Mouse (Mus musculus): Measurements from ENCODE around the gene Igf2bp3. TPM values are rescaled to one million over a fixed set of nuclear protein-coding genes. Genes with fewer than 3 reads are reported as not detected.

Gene Igf2bp3
- total and polyA plus RNA-seq, 3 experiments: 18.4 to 35.6 (median 22.0) TPM

GRCm38 (mm10) chr6:49116241-49116640 is 98.5 kb downstream of the Igf2bp3 start:
- Histone ChIP-seq H3K4me1 (ENCODE audit: control insufficient read depth in 1 of 2, insufficient read depth in 2 of 2) (peaks cover 13 to 65% of the 10 kb centered on the region in 2 experiments), H3K4me2 (ENCODE audit: insufficient read depth, low read depth, poor library complexity, severe bottlenecking) (no peak overlapping the region), H3K79me2 (replicated peaks; ENCODE audit: control insufficient read depth, extremely low read depth, insufficient read depth, poor library complexity, severe bottlenecking) (no peaks in the 10 kb centered on the region), H3K9me3 (replicated peaks; ENCODE audit: low read length) (no peaks in the 10 kb centered on the region), H3K4me3 (replicated peaks in 1 of 3; ENCODE audit: low read depth in 2 of 3, low read length in 2 of 3, poor library complexity in 1 of 3) (no peak overlapping the region), H3K27ac (ENCODE audit: insufficient read depth, low read depth) (peak overlapping the region; percentile 4; the same call in 1 of the 2 replicates), H3K9ac (ENCODE audit: insufficient read depth, low read depth) (no peak overlapping the region), H3K27me3 (replicated peaks) (no peaks in the 10 kb centered on the region), H3K36me3 (replicated peaks in 1 of 2; ENCODE audit: control insufficient read depth in 1 of 2, insufficient read depth in 1 of 2, low read length in 1 of 2) (peaks cover 0 to 40% of the 10 kb centered on the region in 2 experiments)
- dilution Hi-C loops (cut with MboI; ENCODE audit: extremely low pct_ligation_motif_present, extremely low pct_unique_long_range_greater_than_20kb, low sequenced_read_pairs): no loop called here
- in situ Hi-C loops (cut with MboI; ENCODE audit: low pct_ligation_motif_present, low pct_unique_long_range_greater_than_20kb, low sequenced_read_pairs): no loop called here
- no peak for TF ChIP-seq ELF1 (IDR thresholded peaks at IDR 0.05; ENCODE audit: low read depth, low read length)
- no peak for TF ChIP-seq MXI1 (IDR thresholded peaks at IDR 0.05; ENCODE audit: low read depth, low read length)
- no peak for TF ChIP-seq USF1 (IDR thresholded peaks at IDR 0.05; ENCODE audit: low read depth, low read length)
- no peak for TF ChIP-seq POLR2AphosphoS2 (IDR thresholded peaks at IDR 0.05; ENCODE audit: low read depth, low read length)
- TF ChIP-seq UBTF (IDR thresholded peaks at IDR 0.05; ENCODE audit: low read depth, low read length): no peak
- no peak for TF ChIP-seq SMC3 (IDR thresholded peaks at IDR 0.05; ENCODE audit: low read depth, low read length)
- no peak for TF ChIP-seq ETS1 (conservative IDR thresholded peaks at IDR 0.05; ENCODE audit: low read depth, low read length)
- no peak for TF ChIP-seq ZKSCAN1 (IDR thresholded peaks at IDR 0.05; ENCODE audit: borderline replicate concordance, low read depth, low read length)
- TF ChIP-seq CHD1 (IDR thresholded peaks at IDR 0.05; ENCODE audit: low read depth, low read length): no peak
- no peak for TF ChIP-seq MAX (IDR thresholded peaks at IDR 0.05; ENCODE audit: low read length)
- no peak for TF ChIP-seq EP300 (IDR thresholded peaks at IDR 0.05; ENCODE audit: low read length)
- no peak for TF ChIP-seq MEF2A (IDR thresholded peaks at IDR 0.05; ENCODE audit: borderline replicate concordance, low read depth, low read length)
- no peak for TF ChIP-seq PAX5 (IDR thresholded peaks at IDR 0.05; ENCODE audit: low read length)
- TF ChIP-seq TCF12 (IDR thresholded peaks at IDR 0.05; ENCODE audit: low read depth, low read length): no peak
- TF ChIP-seq MYC (IDR thresholded peaks at IDR 0.05; ENCODE audit: low read depth, low read length): no peak
- DNase-seq (ENCODE audit: extremely low read depth): no peak

GRCm38 (mm10) chr6:49115550-49115949 is 99.2 kb downstream of the Igf2bp3 start:
- dilution Hi-C loops (cut with MboI; ENCODE audit: extremely low pct_ligation_motif_present, extremely low pct_unique_long_range_greater_than_20kb, low sequenced_read_pairs): no loop called here
- H3K4me2 ChIP-seq (ENCODE audit: insufficient read depth, low read depth, poor library complexity, severe bottlenecking): no peak overlapping the region; the same call in 1 of the 2 replicates
- DNase-seq (ENCODE audit: extremely low read depth): peak; percentile 82
- in situ Hi-C loops (cut with MboI; ENCODE audit: low pct_ligation_motif_present, low pct_unique_long_range_greater_than_20kb, low sequenced_read_pairs): no loop called here
- H3K4me1 ChIP-seq (ENCODE audit: control insufficient read depth in 1 of 2, insufficient read depth in 2 of 2): peaks cover 13 to 65% of the 10 kb centered on the region in 2 experiments
- peaks cover 0 to 43% of the 10 kb centered on the region in 2 experiments for H3K36me3 ChIP-seq (replicated peaks in 1 of 2; ENCODE audit: control insufficient read depth in 1 of 2, insufficient read depth in 1 of 2, low read length in 1 of 2)
- no peaks in the 10 kb centered on the region for H3K79me2 ChIP-seq (replicated peaks; ENCODE audit: control insufficient read depth, extremely low read depth, insufficient read depth, poor library complexity, severe bottlenecking)
- H3K4me3 ChIP-seq (replicated peaks in 1 of 3; ENCODE audit: low read depth in 2 of 3, low read length in 2 of 3, poor library complexity in 1 of 3): no peak overlapping the region
- H3K9me3 ChIP-seq (replicated peaks; ENCODE audit: low read length): no peaks in the 10 kb centered on the region
- no peak overlapping the region for H3K27ac ChIP-seq (ENCODE audit: insufficient read depth, low read depth)
- no peaks in the 10 kb centered on the region for H3K27me3 ChIP-seq (replicated peaks)
- H3K9ac ChIP-seq (ENCODE audit: insufficient read depth, low read depth): no peak overlapping the region
- TF ChIP-seq ZC3H11A (IDR thresholded peaks at IDR 0.05; ENCODE audit: low read depth, low read length) (no peak), MAZ (IDR thresholded peaks at IDR 0.05; ENCODE audit: low read depth, low read length) (no peak), ZMIZ1 (IDR thresholded peaks at IDR 0.05; ENCODE audit: low read depth, low read length) (no peak), RCOR1 (conservative IDR thresholded peaks at IDR 0.05; ENCODE audit: low read depth, low read length) (no peak), BHLHE40 (IDR thresholded peaks at IDR 0.05; ENCODE audit: low read depth, low read length) (peak; percentile 48; the same call in 1 of the 2 replicates), ZKSCAN1 (IDR thresholded peaks at IDR 0.05; ENCODE audit: borderline replicate concordance, low read depth, low read length) (no peak), MAFK (IDR thresholded peaks at IDR 0.05; ENCODE audit: insufficient replicate concordance, low read length) (no peak), SMC3 (IDR thresholded peaks at IDR 0.05; ENCODE audit: low read depth, low read length) (peak; percentile 30; the same call in 1 of the 2 replicates), ZNF384 (IDR thresholded peaks at IDR 0.05; ENCODE audit: low read depth, low read length) (no peak), IRF4 (IDR thresholded peaks at IDR 0.05; ENCODE audit: low read depth, low read length) (peak; percentile 84), RAD21 (IDR thresholded peaks at IDR 0.05; ENCODE audit: low read depth, low read length) (no peak; the same call in 1 of the 2 replicates), E2F4 (IDR thresholded peaks at IDR 0.05; ENCODE audit: insufficient replicate concordance, low read depth, low read length) (no peak), JUND (conservative IDR thresholded peaks at IDR 0.05; ENCODE audit: low read depth, low read length) (peak; percentile 75), MAX (IDR thresholded peaks at IDR 0.05; ENCODE audit: low read length) (0 out of 2 replicates have a peak, but pooled peaks have one; percentile 52), CHD1 (IDR thresholded peaks at IDR 0.05; ENCODE audit: low read depth, low read length) (no peak), ELF1 (IDR thresholded peaks at IDR 0.05; ENCODE audit: low read depth, low read length) (peak; percentile 17; the same call in 1 of the 2 replicates), TCF12 (IDR thresholded peaks at IDR 0.05; ENCODE audit: low read depth, low read length) (peak; percentile 26; the same call in 1 of the 2 replicates), JUN (IDR thresholded peaks at IDR 0.05; ENCODE audit: insufficient read depth, low read depth, low read length) (peak; percentile 49), UBTF (IDR thresholded peaks at IDR 0.05; ENCODE audit: low read depth, low read length) (no peak), USF2 (conservative IDR thresholded peaks at IDR 0.05; ENCODE audit: low read depth, low read length) (no peak), NRF1 (IDR thresholded peaks at IDR 0.05; ENCODE audit: low read depth, low read length) (no peak), MEF2A (IDR thresholded peaks at IDR 0.05; ENCODE audit: borderline replicate concordance, low read depth, low read length) (peak; percentile 43; the same call in 1 of the 2 replicates), KAT2A (IDR thresholded peaks at IDR 0.05; ENCODE audit: insufficient replicate concordance, low read length) (no peak), MXI1 (IDR thresholded peaks at IDR 0.05; ENCODE audit: low read depth, low read length) (no peak)
